Mouse (Mus musculus): ENCODE results near the gene Setd1b. TPM values are rescaled to one million over a fixed set of nuclear protein-coding genes. Genes with fewer than 3 reads are reported as not detected.

Setd1b gene
- polyA plus RNA-seq, 1 experiment from 2014 or later: 8.0 TPM

GRCm38 (mm10) chr5:123130814-123131148, 11.2 kb upstream of the Setd1b start:
- Histone ChIP-seq H3K4me1 (ENCODE audit: control insufficient read depth, insufficient read depth, low read length) (peaks cover 43% of the 10 kb centered on the region), H3K27me3 (ENCODE audit: control insufficient read depth, insufficient read depth, low read length) (no peaks in the 10 kb centered on the region)
- WGBS (ENCODE audit: insufficient replicate concordance): 81% methylated on average over 5 of the region's 5 CpGs

GRCm38 (mm10) chr5:123132308-123133071, 9.5 kb upstream of the Setd1b start, which contains the start of gene Rhof:
Gene Rhof (minus strand): TSS chr5:123132692.
- Histone ChIP-seq H3K36me3 (ENCODE audit: control insufficient read depth, insufficient read depth, low read length) (no peaks in the 10 kb centered on the region), H3K4me2 (peak within 1 kb of the TSS; percentile 100), H3K4me1 (ENCODE audit: control insufficient read depth, insufficient read depth, low read length) (peaks cover 58% of the 10 kb centered on the region), H3K27ac (ENCODE audit: low read depth, low read length) (peak within 1 kb of the TSS; percentile 100; the same call in 1 of the 2 replicates), H3K4me3 (ENCODE audit: low read depth, low read length) (peak within 1 kb of the TSS; percentile 36), H3K9ac (ENCODE audit: low read depth, low read length) (peak within 1 kb of the TSS; percentile 59; the same call in 1 of the 2 replicates), H3K27me3 (ENCODE audit: control insufficient read depth, insufficient read depth, low read length) (no peaks in the 10 kb centered on the region), H3K9me3 (replicated peaks; ENCODE audit: control insufficient read depth, low read length) (no peaks in the 10 kb centered on the region)
- 2% methylated on average over 44 of the region's 44 CpGs for WGBS (ENCODE audit: insufficient replicate concordance)
- ATAC-seq (replicated peaks; ENCODE audit: insufficient number of reproducible peaks, low FRiP score, low TSS enrichment): peak; percentile 60

More at GRCm38 (mm10) chr5:123130814-123131148, 11.2 kb upstream of the Setd1b start:
- no peaks in the 10 kb centered on the region for H3K9me3 ChIP-seq (replicated peaks; ENCODE audit: control insufficient read depth, low read length)
- no peak overlapping the region for H3K9ac ChIP-seq (ENCODE audit: low read depth, low read length)
- H3K4me2 ChIP-seq: no peak overlapping the region
- ATAC-seq (replicated peaks; ENCODE audit: insufficient number of reproducible peaks, low FRiP score, low TSS enrichment): no peak
- no peak overlapping the region for H3K4me3 ChIP-seq (ENCODE audit: low read depth, low read length)
- no peaks in the 10 kb centered on the region for H3K36me3 ChIP-seq (ENCODE audit: control insufficient read depth, insufficient read depth, low read length)
- no peak overlapping the region for H3K27ac ChIP-seq (ENCODE audit: low read depth, low read length)

- WGBS (ENCODE audit: insufficient replicate concordance): 16% methylated on average over 18 of the region's 18 CpGs
- ATAC-seq (replicated peaks; ENCODE audit: insufficient number of reproducible peaks, low FRiP score, low TSS enrichment): no peak
- Histone ChIP-seq H3K4me1 (ENCODE audit: control insufficient read depth, insufficient read depth, low read length) (peaks cover 65% of the 10 kb centered on the region), H3K9ac (ENCODE audit: low read depth, low read length) (no peak overlapping the region), H3K9me3 (replicated peaks; ENCODE audit: control insufficient read depth, low read length) (no peaks in the 10 kb centered on the region), H3K27ac (ENCODE audit: low read depth, low read length) (peak overlapping the region; percentile 100), H3K27me3 (ENCODE audit: control insufficient read depth, insufficient read depth, low read length) (no peaks in the 10 kb centered on the region), H3K36me3 (ENCODE audit: control insufficient read depth, insufficient read depth, low read length) (no peaks in the 10 kb centered on the region), H3K4me3 (ENCODE audit: low read depth, low read length) (no peak overlapping the region), H3K4me2 (peak overlapping the region; percentile 100)
These were observed 8.8 kb upstream of the Setd1b start for GRCm38 (mm10) chr5:123133083-123133783.

- Histone ChIP-seq H3K9ac (ENCODE audit: low read depth, low read length) (0 out of 2 replicates have a peak overlapping the region, but pooled peaks have one; percentile 10), H3K4me2 (peak overlapping the region; percentile 100), H3K4me1 (ENCODE audit: control insufficient read depth, insufficient read depth, low read length) (peaks cover 71% of the 10 kb centered on the region), H3K36me3 (ENCODE audit: control insufficient read depth, insufficient read depth, low read length) (no peaks in the 10 kb centered on the region), H3K27ac (ENCODE audit: low read depth, low read length) (peak overlapping the region; percentile 100), H3K9me3 (replicated peaks; ENCODE audit: control insufficient read depth, low read length) (no peaks in the 10 kb centered on the region), H3K4me3 (ENCODE audit: low read depth, low read length) (0 out of 2 replicates have a peak overlapping the region, but pooled peaks have one; percentile 92), H3K27me3 (ENCODE audit: control insufficient read depth, insufficient read depth, low read length) (no peaks in the 10 kb centered on the region)
- no peak for ATAC-seq (replicated peaks; ENCODE audit: insufficient number of reproducible peaks, low FRiP score, low TSS enrichment)
- 32% methylated on average over 7 of the region's 7 CpGs for WGBS (ENCODE audit: insufficient replicate concordance)
These were observed 8.2 kb upstream of the Setd1b start for GRCm38 (mm10) chr5:123133784-123134143.

- Histone ChIP-seq H3K4me1 (ENCODE audit: control insufficient read depth, insufficient read depth, low read length) (peaks cover 69% of the 10 kb centered on the region), H3K4me2 (peak overlapping the region; percentile 100), H3K36me3 (ENCODE audit: control insufficient read depth, insufficient read depth, low read length) (no peaks in the 10 kb centered on the region), H3K9me3 (replicated peaks; ENCODE audit: control insufficient read depth, low read length) (no peaks in the 10 kb centered on the region), H3K9ac (ENCODE audit: low read depth, low read length) (peak overlapping the region; percentile 100), H3K4me3 (ENCODE audit: low read depth, low read length) (peak overlapping the region; percentile 92), H3K27me3 (ENCODE audit: control insufficient read depth, insufficient read depth, low read length) (no peaks in the 10 kb centered on the region), H3K27ac (ENCODE audit: low read depth, low read length) (peak overlapping the region; percentile 100)
- 20% methylated on average over 13 of the region's 13 CpGs for WGBS (ENCODE audit: insufficient replicate concordance)
- ATAC-seq (replicated peaks; ENCODE audit: insufficient number of reproducible peaks, low FRiP score, low TSS enrichment): no peak
These were observed 7.7 kb upstream of the Setd1b start for GRCm38 (mm10) chr5:123134186-123134874.

GRCm38 (mm10) chr5:123134875-123135382, 7.1 kb upstream of the Setd1b start:
- WGBS (ENCODE audit: insufficient replicate concordance): 14% methylated on average over 8 of the region's 8 CpGs
- H3K27me3 ChIP-seq (ENCODE audit: control insufficient read depth, insufficient read depth, low read length): no peaks in the 10 kb centered on the region
- peaks cover 69% of the 10 kb centered on the region for H3K4me1 ChIP-seq (ENCODE audit: control insufficient read depth, insufficient read depth, low read length)
- ATAC-seq (replicated peaks; ENCODE audit: insufficient number of reproducible peaks, low FRiP score, low TSS enrichment): no peak
- H3K9ac ChIP-seq (ENCODE audit: low read depth, low read length): peak overlapping the region; percentile 100
- peak overlapping the region; percentile 92 for H3K4me3 ChIP-seq (ENCODE audit: low read depth, low read length)
- no peaks in the 10 kb centered on the region for H3K36me3 ChIP-seq (ENCODE audit: control insufficient read depth, insufficient read depth, low read length)
- no peaks in the 10 kb centered on the region for H3K9me3 ChIP-seq (replicated peaks; ENCODE audit: control insufficient read depth, low read length)
- peak overlapping the region; percentile 100 for H3K4me2 ChIP-seq
- H3K27ac ChIP-seq (ENCODE audit: low read depth, low read length): peak overlapping the region; percentile 100

- 1% methylated on average over 30 of the region's 30 CpGs for WGBS (ENCODE audit: insufficient replicate concordance)
- Histone ChIP-seq H3K4me2 (peak overlapping the region; percentile 100), H3K9me3 (replicated peaks; ENCODE audit: control insufficient read depth, low read length) (no peaks in the 10 kb centered on the region), H3K4me3 (ENCODE audit: low read depth, low read length) (peak overlapping the region; percentile 92), H3K27me3 (ENCODE audit: control insufficient read depth, insufficient read depth, low read length) (no peaks in the 10 kb centered on the region), H3K36me3 (ENCODE audit: control insufficient read depth, insufficient read depth, low read length) (no peaks in the 10 kb centered on the region), H3K27ac (ENCODE audit: low read depth, low read length) (peak overlapping the region; percentile 100), H3K4me1 (ENCODE audit: control insufficient read depth, insufficient read depth, low read length) (peaks cover 69% of the 10 kb centered on the region), H3K9ac (ENCODE audit: low read depth, low read length) (peak overlapping the region; percentile 100)
- ATAC-seq (replicated peaks; ENCODE audit: insufficient number of reproducible peaks, low FRiP score, low TSS enrichment): peak; percentile 58
These were observed 6.3 kb upstream of the Setd1b start for GRCm38 (mm10) chr5:123135471-123136360.

Data from heart, embryonic 11.5 days (tissue).